Mouse (Mus musculus) layer of hippocampus, adult 2 months (tissue): ENCODE data around the gene Copz2. TPM values are rescaled to one million over a fixed set of nuclear protein-coding genes. Genes with fewer than 3 reads are reported as not detected.
"Not testable (repeated sequence)": the region's sequence is repeated elsewhere in the genome, so short reads cannot be mapped to it uniquely, and the experiment has no call there.

Source experiments
- DNase-seq, 2 experiments: peaks; one replicate each; pipeline ENCODE4 v3.0.0; 2022; ENCODE audit warnings: low spot score in 2 of 2
- H3K27ac ChIP-seq: fragments of 200-600 bp; 2 replicates; pipeline ENCODE4 v1.8.1; 2022
- H3K4me3 ChIP-seq: fragments of 200-600 bp; 2 replicates; pipeline ENCODE4 v1.8.1; 2022; ENCODE audit warnings: mild to moderate bottlenecking
- CTCF ChIP-seq: fragments of 200-600 bp; conservative IDR thresholded peaks from 2 replicates; pipeline ENCODE4 v1.8.1; 2022; ENCODE audit warnings: antibody characterized with exemption, mild to moderate bottlenecking, moderate library complexity
- total RNA-seq, 2 experiments: library from RNA; stranded (reverse); gene quantifications; 2 replicates each; pipeline ENCODE4 v1.2.3; 2021

The Copz2 gene
- total RNA-seq, 2 experiments from 2014 or later = 5.9 to 7.0 TPM

GRCm38 (mm10) chr11:96831516-96831915 is 18.2 kb upstream of the Copz2 start:
- no peak for DNase-seq
- no peak for TF ChIP-seq CTCF
- Histone ChIP-seq H3K4me3 (no peak overlapping the region), H3K27ac (no peak overlapping the region)

GRCm38 (mm10) chr11:96832541-96832940 is 17.1 kb upstream of the Copz2 start:
- DNase-seq = no peak
- Histone ChIP-seq H3K4me3 (no peak overlapping the region), H3K27ac (no peak overlapping the region)
- no peak for TF ChIP-seq CTCF

- no peak for DNase-seq
- Histone ChIP-seq H3K27ac (no peak overlapping the region), H3K4me3 (no peak overlapping the region)
- TF ChIP-seq CTCF = no peak
These were observed 16.7 kb upstream of the Copz2 start for GRCm38 (mm10) chr11:96832973-96833372.

- H3K27ac ChIP-seq = no peak overlapping the region
- DNase-seq = no peak
- H3K4me3 ChIP-seq = no peak overlapping the region
- no peak for TF ChIP-seq CTCF
These were observed 15.5 kb upstream of the Copz2 start for GRCm38 (mm10) chr11:96834127-96834526.

DNA sequence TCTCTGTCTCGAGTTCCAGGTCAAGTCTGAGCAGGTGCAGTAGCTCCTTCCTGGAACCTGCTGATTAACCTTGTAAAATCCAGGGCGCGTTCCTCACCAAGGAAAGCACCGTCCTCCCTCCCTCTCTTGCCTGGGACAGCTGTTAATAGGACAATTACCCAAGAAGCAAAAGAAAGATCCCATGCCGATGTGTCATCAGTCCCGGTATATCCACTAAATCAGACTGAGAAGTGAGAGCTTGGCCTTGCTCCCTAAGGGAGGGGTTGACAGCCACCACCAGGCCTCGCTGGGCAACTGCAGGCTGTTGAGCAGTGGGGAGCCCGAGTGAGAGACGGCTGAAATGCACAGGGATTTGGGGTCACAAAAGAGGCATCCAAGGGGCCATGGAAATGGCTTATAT is 12.4 kb upstream of the Copz2 start:
- no peak overlapping the region for H3K4me3 ChIP-seq
- peak; percentile 50 for TF ChIP-seq CTCF
- no peak for DNase-seq

DNA sequence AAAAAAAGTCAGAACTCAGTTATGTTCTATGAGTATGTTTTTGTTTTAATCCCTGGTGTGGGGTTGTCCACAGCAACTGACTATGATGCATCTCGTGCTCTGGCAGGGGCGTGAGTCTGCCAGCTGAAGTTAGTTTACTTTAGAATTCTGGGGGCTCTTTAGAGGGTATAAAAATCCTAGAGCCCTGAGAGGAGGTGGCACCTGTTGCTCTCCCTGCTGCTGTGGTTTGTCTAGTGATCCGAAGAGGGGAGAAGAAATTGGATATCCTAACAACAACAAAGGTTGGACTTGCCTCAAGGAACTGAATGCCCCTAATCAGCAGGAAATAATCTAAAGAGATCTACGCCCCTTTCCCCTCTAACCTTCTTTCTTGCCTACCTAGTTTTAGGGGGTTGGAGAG is 11.3 kb upstream of the Copz2 start:
- DNase-seq = no peak
- Histone ChIP-seq H3K4me3 (no peak overlapping the region), H3K27ac (no peak overlapping the region)

More for the DNA sequence above, 12.4 kb upstream of the Copz2 start:
- no peak overlapping the region for H3K27ac ChIP-seq

DNA sequence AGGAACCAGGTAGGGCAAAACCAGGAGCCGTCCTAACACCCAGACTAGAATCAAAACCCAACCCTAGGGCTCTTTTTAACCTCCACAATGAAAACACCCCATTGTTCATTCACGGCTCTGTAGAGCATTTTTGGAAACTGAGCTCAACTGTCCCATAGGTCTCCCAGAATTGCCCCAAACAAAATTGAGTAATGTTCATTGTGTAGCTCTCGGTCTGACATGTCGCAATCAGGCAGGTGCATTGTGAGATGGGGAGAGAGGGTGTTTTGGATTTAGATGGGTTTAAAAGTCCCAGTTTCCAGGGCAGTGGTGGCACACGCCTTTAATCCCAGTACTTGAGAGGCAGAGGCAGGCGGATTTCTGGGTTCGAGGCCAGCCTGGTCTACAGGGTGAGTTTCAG is 10.2 kb upstream of the Copz2 start:
- H3K27ac ChIP-seq = peak overlapping the region; percentile 80
- TF ChIP-seq CTCF = no peak
- DNase-seq = no peak
- H3K4me3 ChIP-seq = no peak overlapping the region

More for the DNA sequence above, 11.3 kb upstream of the Copz2 start:
- TF ChIP-seq CTCF = no peak

- DNase-seq = no peak
- peak overlapping the region; percentile 80 for H3K27ac ChIP-seq
- no peak overlapping the region for H3K4me3 ChIP-seq
- TF ChIP-seq CTCF = no peak
These were observed 9.8 kb upstream of the Copz2 start for GRCm38 (mm10) chr11:96839877-96840276.

DNA sequence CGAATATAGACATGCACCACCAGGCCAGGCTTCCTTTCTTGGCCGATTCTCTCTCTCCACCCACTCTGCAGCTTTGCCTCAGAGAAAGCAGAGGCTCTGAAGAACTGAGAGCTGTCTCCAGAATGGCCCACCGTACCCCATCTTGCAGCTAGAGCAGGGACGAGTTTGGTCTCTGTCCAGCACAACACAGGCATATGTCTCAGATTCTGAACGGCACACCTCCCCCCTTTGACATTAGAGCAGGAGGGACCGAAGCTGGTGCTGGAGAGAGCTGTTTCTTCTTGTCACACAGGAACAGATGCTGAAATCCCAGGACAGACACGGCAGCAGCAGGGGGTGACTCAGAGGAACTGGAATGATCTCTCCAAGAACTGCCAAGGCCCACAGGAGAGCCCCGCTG is 9.4 kb upstream of the Copz2 start:
- DNase-seq = peak; percentile 61 to 74
- H3K4me3 ChIP-seq = no peak overlapping the region
- TF ChIP-seq CTCF = no peak
- peak overlapping the region; percentile 80 for H3K27ac ChIP-seq

DNA sequence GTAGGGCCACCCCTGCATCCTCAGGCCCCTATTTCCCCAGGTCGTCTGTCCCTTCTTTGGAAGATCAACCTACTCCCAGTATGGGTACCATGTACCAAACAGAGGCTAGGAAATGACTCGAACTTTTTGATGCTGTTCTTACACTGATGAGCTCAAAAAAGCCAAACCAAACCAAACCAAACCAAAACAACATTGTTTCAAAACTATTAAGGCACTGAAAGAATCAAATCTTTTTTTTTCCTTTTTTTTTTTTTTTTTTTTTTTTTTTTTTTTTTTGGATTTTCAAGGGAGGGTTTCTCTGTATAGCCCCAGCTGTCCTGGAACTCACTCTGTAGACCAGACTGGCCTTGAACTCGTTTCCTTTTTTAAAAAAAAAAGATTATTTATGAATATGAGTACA is 6.0 kb upstream of the Copz2 start:
- no peak overlapping the region for H3K4me3 ChIP-seq
- H3K27ac ChIP-seq = no peak overlapping the region
- no peak for TF ChIP-seq CTCF
- DNase-seq = no peak

DNA sequence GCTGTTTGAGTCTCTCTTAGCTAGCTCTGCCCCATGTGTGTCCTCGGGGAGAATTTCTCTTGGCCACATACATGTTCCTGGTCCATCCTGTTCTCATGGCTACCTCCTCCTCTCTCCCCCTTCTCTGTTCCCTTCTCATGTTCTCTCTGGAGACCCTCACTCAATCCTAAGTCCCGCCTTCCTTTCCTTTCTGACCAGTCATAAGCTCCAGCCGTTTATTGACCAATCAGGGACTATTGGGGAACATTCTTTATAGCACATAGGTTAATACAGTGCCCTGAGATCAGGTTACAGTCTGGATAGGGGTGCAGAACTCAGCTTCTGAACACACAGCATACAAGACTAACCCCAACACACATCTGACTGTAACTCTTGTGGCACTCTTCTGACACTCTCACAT is 2.4 kb upstream of the Copz2 start:
- DNase-seq = no peak
- TF ChIP-seq CTCF = no peak
- H3K4me3 ChIP-seq = no peak overlapping the region

GRCm38 (mm10) chr11:96848694-96849093 is 976 bp upstream of the Copz2 start:
- no peak for DNase-seq

More for the DNA sequence above, 2.4 kb upstream of the Copz2 start:
- H3K27ac ChIP-seq = no peak overlapping the region

GRCm38 (mm10) chr11:96849145-96849544 is 525 bp upstream of the Copz2 start:
- TF ChIP-seq CTCF = 0 out of 2 replicates have a peak, but pooled peaks have one; percentile 22
- peak overlapping the region; percentile 56; the same call in 1 of the 2 replicates for H3K4me3 ChIP-seq
- not testable (repeated sequence) for H3K27ac ChIP-seq, DNase-seq

More at GRCm38 (mm10) chr11:96848694-96849093, 976 bp upstream of the Copz2 start:
- no peak for TF ChIP-seq CTCF
- Histone ChIP-seq H3K27ac (no peak overlapping the region), H3K4me3 (no peak overlapping the region)

GRCm38 (mm10) chr11:96857446-96857845 is 7.8 kb downstream of the Copz2 start:
- DNase-seq = no peak
- no peak overlapping the region for H3K27ac ChIP-seq
- no peak for TF ChIP-seq CTCF
- no peak overlapping the region for H3K4me3 ChIP-seq

DNA sequence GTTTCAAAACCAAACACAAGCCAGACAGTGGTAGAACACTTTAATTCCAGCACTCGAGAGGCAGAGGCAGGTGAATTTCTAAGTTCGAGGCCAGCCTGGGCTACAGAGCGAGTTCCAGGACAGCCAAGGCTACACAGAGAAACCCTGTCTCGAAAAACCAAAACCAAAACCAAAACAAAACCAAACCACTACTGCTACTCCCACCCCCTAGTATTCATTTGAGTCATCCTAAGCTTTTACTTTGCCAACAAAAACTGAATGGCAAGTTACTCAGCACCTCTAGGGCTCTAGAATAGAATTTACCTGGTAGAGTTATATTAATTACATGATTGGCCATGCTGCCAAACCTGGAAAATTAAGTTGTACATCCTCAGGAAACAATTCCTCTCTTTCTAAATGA is 10.0 kb downstream of the Copz2 start:
- Histone ChIP-seq H3K4me3 (no peak overlapping the region), H3K27ac (no peak overlapping the region)
- DNase-seq = no peak
- TF ChIP-seq CTCF = no peak
